Mouse (Mus musculus): ENCODE measurements around the gene Klrb1c.
"Not testable (repeated sequence)": the region's sequence is repeated elsewhere in the genome, so short reads cannot be mapped to it uniquely, and the experiment has no call there.

The Klrb1c gene

GRCm38 (mm10) chr6:128797936-128798771 is 9.1 kb upstream of the Klrb1c start:
- DNase-seq (ENCODE audit: low read depth, low spot score), result peak; percentile 19

- DNase-seq (ENCODE audit: low read depth, low spot score), result no peak
Measured at GRCm38 (mm10) chr6:128797185-128797905, 8.3 kb upstream of the Klrb1c start.

GRCm38 (mm10) chr6:128796321-128796955 is 7.4 kb upstream of the Klrb1c start:
- no peak for DNase-seq (ENCODE audit: low read depth, low spot score)

DNA sequence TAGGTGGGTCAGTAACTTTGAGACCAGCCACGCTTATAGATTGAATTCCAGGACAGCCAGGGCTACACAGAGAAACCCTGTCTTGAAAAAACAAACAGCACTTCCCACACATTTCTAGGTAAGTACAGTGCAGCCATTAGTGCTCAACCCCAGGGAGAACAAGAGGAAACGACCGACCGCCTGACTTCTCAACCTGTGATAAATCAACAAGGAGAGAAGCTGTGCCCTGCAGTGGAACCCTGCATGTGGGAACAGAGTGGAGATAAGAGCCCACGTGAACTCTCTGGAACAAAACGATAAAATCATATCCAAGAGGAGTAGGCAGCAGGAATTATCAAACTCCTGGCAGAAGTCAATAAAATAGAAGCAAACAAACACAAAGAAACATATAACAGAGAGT is 4.7 kb upstream of the Klrb1c start:
- no peak for DNase-seq (ENCODE audit: low read depth, low spot score)

- DNase-seq (ENCODE audit: low read depth, low spot score), result not testable (repeated sequence)
Measured at GRCm38 (mm10) chr6:128790491-128790994, 1.5 kb upstream of the Klrb1c start.

GRCm38 (mm10) chr6:128788517-128788916 is 498 bp downstream of the Klrb1c start:
- no peak for DNase-seq (ENCODE audit: low read depth, low spot score)

- not testable (repeated sequence) for DNase-seq (ENCODE audit: low read depth, low spot score)
Measured at GRCm38 (mm10) chr6:128786396-128786795, 2.6 kb downstream of the Klrb1c start.

DNA sequence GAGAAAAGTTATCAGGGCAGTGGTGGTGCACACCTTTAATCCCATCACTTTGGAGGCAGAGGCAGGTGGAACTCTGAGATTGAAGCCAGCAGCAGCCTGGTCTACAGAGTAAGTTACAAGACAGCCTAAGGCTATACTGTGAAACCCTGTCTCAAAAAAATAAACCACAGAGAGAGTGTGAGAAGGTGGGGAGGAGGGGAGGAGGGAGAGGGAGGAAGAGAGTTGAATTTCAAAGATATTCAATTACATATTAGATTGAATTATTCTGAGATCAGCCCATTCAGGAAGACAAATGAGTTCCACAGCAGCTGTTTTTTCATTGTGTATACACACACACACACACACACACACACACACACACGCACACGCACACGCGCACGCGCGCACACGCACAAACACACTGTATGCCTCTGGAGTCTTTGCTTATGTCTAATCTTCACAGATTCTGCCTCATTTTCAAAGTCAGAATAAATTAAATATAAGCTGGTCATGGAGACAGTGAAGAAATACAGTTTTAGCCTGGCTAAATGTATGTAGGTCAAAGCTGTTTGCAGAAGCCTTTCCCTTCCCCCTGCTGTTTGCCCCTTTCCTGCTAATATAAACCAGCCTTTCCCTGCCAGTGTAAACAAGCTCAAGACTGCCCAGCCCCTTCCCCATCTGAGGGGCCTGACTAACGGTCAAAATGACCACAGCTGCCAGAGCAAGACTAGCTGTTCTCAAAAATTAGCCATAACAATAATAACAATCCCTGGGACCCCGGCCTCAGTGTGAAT is 19.3 kb downstream of the Klrb1c start:
- DNase-seq (ENCODE audit: low read depth, low spot score), result peak; percentile 46

DNA sequence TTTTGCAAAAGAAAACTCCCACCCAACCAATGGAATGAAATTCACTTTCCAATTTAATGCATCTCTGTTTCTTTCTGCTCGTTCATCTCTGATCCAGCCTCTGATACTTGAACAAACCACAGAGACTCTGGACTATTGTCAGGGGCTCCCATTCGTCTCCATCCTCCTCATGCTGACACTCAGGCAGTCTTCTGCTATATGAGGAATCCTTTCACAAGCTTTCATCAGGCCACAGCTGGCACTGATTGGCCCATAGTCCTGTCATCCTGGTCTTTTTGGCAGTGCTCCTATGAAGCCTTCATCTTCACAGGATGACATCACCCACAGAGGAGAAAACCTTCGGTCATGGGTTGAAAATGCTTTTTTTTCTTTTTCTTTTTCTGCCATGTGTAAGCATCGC is 21.0 kb downstream of the Klrb1c start:
- DNase-seq (ENCODE audit: low read depth, low spot score), result no peak

DNA sequence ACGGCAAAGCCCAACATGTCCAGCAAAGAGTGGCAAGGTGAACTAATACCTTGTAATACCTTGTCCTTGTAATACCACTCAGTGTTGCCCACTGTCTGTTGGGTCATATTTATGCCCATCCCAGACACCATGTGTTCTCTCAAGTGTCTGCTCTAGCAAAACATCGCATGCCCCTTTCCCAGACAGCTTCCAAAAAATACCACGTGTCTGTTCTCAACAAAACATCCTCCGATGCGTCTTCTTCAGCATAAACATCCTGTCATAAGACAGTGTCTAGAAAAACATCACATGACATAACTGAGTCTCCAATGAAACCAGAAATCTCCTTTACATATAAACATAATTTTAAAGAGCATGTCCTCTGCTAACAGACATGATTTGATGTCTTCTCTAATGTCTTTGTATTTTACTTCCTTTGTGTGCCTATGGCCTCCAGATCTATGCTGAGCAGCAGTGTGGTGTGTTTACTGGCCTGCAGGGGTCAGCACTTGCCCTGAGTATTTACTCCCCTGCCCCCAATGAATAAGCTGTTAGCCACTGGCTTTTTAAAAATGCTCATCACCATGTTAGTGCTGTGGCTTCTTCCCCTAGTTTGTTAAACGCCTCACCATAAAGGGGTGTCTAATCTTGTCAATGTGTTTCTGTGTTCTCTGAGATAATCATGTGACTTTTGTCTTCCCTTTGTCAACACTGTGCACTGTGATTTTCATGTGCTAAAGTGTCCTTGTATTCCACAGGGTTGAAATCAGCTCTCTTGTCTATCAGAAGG is 22.3 kb downstream of the Klrb1c start:
- DNase-seq (ENCODE audit: low read depth, low spot score), result peak; percentile 47

DNA sequence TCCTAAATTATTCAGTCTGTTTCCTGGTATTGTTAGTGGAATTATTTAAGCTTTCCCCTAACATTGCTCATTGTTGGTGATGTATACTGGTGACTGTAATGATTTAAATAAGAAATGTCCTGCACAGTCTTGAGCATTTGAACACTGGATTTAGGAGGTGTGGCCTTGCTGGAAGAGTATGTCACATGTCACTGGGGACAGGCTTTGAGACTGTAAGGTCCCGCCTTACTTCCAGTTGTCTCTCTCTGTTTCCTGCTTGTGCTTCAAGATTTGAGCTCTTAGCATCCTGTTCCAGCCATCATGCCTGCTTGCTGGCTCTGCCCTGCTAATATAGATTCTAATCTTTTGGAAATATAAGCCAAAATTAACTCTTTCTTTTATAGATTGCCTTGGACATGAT is 23.8 kb downstream of the Klrb1c start:
- DNase-seq (ENCODE audit: low read depth, low spot score), result no peak

DNA sequence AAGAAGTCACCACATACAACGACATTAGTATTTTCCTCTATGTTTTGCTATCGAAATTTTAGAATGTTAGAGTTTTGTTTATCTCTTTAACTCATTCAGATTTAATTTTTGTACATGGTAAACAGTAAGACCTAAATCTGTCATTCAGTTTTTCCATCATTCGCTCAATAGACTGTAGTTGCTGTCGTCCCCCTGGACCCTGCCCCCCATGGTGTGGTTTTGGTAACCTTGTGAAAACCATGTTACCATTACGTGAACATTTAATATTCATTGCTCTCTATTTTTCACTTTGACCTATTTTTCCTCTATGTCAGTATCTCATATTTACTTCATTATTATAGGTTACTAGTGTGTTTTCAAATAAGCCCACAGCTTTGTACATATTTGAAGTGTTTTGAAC is 24.4 kb downstream of the Klrb1c start:
- DNase-seq (ENCODE audit: low read depth, low spot score), result no peak

DNA sequence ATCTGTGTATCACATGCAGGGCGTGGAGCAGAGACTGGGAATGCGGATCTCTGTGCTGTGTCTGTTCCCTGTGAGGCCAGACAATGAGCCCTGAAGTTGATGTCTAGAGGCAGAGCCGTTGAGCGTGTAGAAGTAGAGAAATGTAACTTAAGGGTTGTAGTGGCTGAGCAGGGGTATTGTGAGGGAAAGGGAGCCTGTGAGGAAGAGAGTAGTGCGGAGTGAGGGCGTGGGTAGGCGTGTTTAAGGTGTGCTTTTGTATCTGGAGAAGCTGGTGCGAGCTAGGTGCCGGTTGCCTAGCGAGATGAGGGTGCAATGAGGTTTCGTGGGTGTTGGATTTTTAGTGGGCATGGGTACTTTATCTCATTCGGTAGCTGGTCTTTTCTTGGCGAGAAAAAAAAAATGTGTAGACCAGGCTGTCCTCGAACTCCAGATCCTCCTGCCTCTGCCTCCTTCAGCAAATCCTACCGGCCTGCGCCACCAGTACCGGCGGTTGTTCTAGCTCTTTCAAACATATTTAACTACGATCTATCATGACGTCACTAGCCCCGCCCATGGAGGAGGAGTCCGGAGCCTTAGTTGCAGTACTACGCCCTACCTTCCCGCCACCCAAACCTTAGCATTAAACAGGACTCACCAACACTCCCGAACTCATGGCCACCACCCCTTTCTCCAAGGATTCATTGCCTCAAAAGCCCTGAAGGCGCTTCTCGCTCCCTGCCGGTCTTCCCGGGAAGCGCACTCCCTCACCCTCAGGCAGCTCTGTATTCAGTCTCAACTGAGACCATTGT is 25.1 kb downstream of the Klrb1c start:
- DNase-seq (ENCODE audit: low read depth, low spot score), result peak; percentile 98

DNA sequence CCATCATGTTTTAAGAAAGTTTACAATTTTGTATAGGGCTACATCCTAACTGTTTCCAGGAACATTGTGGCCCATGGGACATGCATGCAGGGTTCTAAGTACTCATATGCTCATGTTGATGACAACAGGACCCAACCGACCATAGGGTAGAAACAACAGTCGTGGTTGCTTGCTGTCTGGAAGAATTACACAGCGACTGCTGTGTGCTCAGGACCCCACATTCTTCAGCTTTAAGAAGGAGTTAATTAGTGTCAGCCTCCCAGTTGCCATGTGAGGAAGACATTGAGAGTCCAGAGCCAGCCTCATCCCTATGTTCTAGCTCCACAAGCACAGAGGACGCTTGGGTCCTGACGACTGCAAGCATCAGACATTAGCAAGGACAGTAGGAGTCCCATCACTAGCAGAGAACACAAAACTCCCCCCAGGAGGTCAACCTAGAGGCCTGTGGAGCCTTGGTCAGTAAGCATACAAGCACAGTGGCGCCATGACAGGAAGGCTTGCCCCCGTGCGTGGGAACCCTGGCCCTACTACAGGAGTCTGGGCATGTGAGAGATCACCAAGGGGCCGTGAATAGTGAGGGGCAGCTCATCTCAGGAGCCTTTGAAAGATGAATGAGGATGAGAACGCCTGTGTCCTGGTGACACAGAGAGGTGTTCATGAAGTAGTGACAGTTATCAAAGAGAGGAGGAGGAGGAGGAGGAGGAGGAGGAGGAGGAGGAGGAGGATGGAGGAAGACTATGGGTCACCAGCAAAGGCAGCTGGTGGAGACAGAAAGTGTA is 25.9 kb downstream of the Klrb1c start:
- not testable (repeated sequence) for DNase-seq (ENCODE audit: low read depth, low spot score)

DNA sequence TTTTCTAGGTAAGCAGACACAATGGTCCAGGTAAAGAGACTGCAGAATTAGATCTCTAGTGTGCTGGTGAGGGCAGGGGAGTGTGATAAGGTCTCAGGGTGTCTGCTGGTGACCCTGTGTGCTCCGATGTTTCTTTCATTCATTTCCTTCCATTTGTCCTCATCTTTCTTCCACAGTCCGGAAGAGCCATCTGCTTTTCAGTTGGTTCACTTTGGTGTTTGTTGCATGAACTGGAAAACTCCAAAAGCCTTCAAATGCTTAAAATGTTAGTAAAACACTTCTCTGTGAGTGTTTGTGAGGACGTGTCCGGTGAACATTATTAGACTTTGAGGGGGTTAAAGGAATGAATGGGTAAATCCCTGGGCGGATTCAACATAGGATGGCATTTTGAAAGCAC is 27.9 kb downstream of the Klrb1c start:
- DNase-seq (ENCODE audit: low read depth, low spot score), result no peak

- peak; percentile 89 for DNase-seq (ENCODE audit: low read depth, low spot score)
Measured at GRCm38 (mm10) chr6:128760416-128761143, 28.4 kb downstream of the Klrb1c start.

DNA sequence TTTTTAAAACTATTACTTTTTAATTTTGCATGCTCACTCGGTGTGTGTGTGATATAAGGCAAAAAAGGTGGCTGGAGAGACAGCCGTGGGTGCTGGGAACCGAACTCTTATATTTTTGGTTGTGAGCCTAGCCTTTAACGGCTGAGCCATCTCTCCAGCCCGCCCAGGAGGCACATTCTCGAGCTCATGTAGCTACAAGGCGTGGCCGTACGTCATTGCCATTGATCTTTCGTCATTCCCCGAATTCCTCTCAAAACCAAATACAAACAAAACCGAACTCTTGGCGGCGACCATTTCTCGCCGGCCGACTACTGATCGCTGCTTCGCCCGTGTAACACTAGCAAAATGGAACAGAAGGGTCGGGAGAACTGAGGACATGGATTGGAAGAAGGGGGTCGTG is 29.0 kb downstream of the Klrb1c start:
- DNase-seq (ENCODE audit: low read depth, low spot score), result peak; percentile 92

DNA sequence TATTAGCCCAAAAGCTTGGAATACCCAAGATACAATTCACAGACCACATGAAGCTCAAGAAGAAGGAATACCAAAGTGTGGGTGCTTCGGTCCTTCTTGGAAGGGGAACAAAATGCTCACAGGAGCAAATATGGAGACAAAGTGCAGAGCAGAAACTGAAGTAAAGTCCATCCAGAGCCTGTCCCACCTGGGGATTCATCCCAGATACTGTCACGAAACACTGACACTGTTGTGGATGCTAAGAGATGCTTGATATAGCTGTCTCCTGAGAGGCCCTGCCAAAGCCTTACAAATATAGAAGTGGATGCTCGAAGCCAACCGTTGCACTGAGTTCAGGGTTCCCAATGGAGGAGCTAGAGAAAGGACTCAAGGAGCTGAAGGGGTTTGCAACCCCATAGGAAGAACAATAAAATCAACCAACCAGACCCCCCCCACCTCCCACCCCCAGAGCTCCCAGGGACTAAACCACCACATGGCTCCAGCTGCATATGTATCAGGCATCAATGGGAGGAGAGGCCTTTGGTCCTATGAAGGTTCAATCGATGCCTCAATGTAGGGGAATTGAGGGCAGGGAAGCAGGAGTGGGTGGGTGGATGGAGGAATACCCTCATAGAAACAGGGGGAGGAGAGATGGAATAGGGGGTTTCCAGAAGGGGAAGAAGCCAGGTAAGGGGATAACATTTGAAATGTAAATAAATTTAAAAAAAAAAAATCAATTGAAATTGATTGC is 29.6 kb downstream of the Klrb1c start:
- no peak for DNase-seq (ENCODE audit: low read depth, low spot score)

All from forelimb bud, embryonic 11.5 days (tissue).